Mouse (Mus musculus) embryonic facial prominence, embryonic 11.5 days (tissue): Measurements from ENCODE around the gene Bag6. TPM values are rescaled to one million over a fixed set of nuclear protein-coding genes. Genes with fewer than 3 reads are reported as not detected.

Experiments used
- microRNA-seq: library from miRNA; unstranded; fragments of <30 nt; microRNA quantifications from one replicate; pipeline ENCODE4, GENCODE M21; 2016; ENCODE audit warnings: borderline number of aligned reads
- polyA plus RNA-seq: library from polyadenylated mRNA; unstranded; fragments of >200 nt; fragmentation: Nextera tagmentation; extraction: Ambion mirVana; gene quantifications from 2 replicates; pipeline ENCODE4 v1.2.1, GENCODE M21; 2014

The Bag6 gene
- polyA plus RNA-seq, 1 experiment from 2014 or later: 101 TPM

Small RNA genes lying within 50 kb of the gene (microRNA-seq; reads per million reads assigned to microRNA genes)
- gene Mir6973a: not detected

Other genes starting within 250 kb of the Bag6 start
- 0.81 and 1.6 TPM in 2 replicates for gene C2, start 236.9 kb upstream of the Bag6 start, polyA plus RNA-seq
- gene Ehmt2, start 236.7 kb upstream of the Bag6 start, polyA plus RNA-seq: 59.3 and 60.6 TPM in 2 replicates
- 0.08 and 0.11 TPM in 2 replicates for gene Slc44a4, start 220.7 kb upstream of the Bag6 start, polyA plus RNA-seq
- 10.9 and 13.1 TPM in 2 replicates for gene Neu1, start 203.9 kb upstream of the Bag6 start, polyA plus RNA-seq
- gene Hspa1b, start 175.9 kb upstream of the Bag6 start, polyA plus RNA-seq: 0.21 and 0.49 TPM in 2 replicates
- not detected in 2 replicates for gene Gm20481, start 165.3 kb upstream of the Bag6 start, polyA plus RNA-seq
- gene Hspa1a, start 163.0 kb upstream of the Bag6 start, polyA plus RNA-seq: 1.7 and 1.8 TPM in 2 replicates
- 1.5 and 2.0 TPM in 2 replicates for gene Hspa1l, start 162.5 kb upstream of the Bag6 start, polyA plus RNA-seq
- gene Lsm2, start 153.3 kb upstream of the Bag6 start, polyA plus RNA-seq: 219 and 241 TPM in 2 replicates
- gene Vars, start 134.2 kb upstream of the Bag6 start, polyA plus RNA-seq: 73.9 and 85.2 TPM in 2 replicates
- gene Vwa7, start 118.6 kb upstream of the Bag6 start, polyA plus RNA-seq: 0.10 and 0.17 TPM in 2 replicates
- gene Sapcd1, start 107.2 kb upstream of the Bag6 start, polyA plus RNA-seq: 3.5 and 7.5 TPM in 2 replicates
- 3.0 and 3.2 TPM in 2 replicates for gene Msh5, start 88.4 kb upstream of the Bag6 start, polyA plus RNA-seq
- 73.9 and 84.2 TPM in 2 replicates for gene Clic1, start 85.2 kb upstream of the Bag6 start, polyA plus RNA-seq
- gene Ddah2, start 76.1 kb upstream of the Bag6 start, polyA plus RNA-seq: 543 and 586 TPM in 2 replicates
- 0.33 TPM in 1 of 2 replicates, not detected in the other for gene Ly6g6c, start 69.8 kb upstream of the Bag6 start, polyA plus RNA-seq
- 0.74 and 1.2 TPM in 2 replicates for gene Mpig6b, start 69.0 kb upstream of the Bag6 start, polyA plus RNA-seq
- gene Ly6g6e, start 58.3 kb upstream of the Bag6 start, polyA plus RNA-seq: 0.66 and 1.1 TPM in 2 replicates
- 0.92 TPM in 1 of 2 replicates, not detected in the other for gene Ly6g6d, start 57.1 kb upstream of the Bag6 start, polyA plus RNA-seq
- gene Ly6g6f, start 49.6 kb upstream of the Bag6 start, polyA plus RNA-seq: 0.36 and 0.43 TPM in 2 replicates
- gene Abhd16a, start 45.9 kb upstream of the Bag6 start, polyA plus RNA-seq: 38.5 and 39.8 TPM in 2 replicates
- not detected in 2 replicates for gene Ly6g5c, start 26.9 kb upstream of the Bag6 start, polyA plus RNA-seq
- gene Ly6g5b, start 19.8 kb upstream of the Bag6 start, polyA plus RNA-seq: 0.53 and 1.1 TPM in 2 replicates
- gene Gpank1, start 13.7 kb upstream of the Bag6 start, polyA plus RNA-seq: 24.6 and 26.4 TPM in 2 replicates
- gene Csnk2b, start 13.1 kb upstream of the Bag6 start, polyA plus RNA-seq: 273 and 294 TPM in 2 replicates
- gene D17H6S53E, start 8.8 kb upstream of the Bag6 start, polyA plus RNA-seq: 6.9 and 7.4 TPM in 2 replicates
- gene Apom, start 3.1 kb upstream of the Bag6 start, polyA plus RNA-seq: 0.49 and 0.64 TPM in 2 replicates
- gene Prrc2a, start 29.7 kb downstream of the Bag6 start, polyA plus RNA-seq: 131 and 144 TPM in 2 replicates
- 6.1 and 7.9 TPM in 2 replicates for gene Aif1, start 40.9 kb downstream of the Bag6 start, polyA plus RNA-seq
- gene Lst1, start 53.3 kb downstream of the Bag6 start, polyA plus RNA-seq: 3.8 and 6.1 TPM in 2 replicates
- 0.32 and 0.48 TPM in 2 replicates for gene Ltb, start 59.3 kb downstream of the Bag6 start, polyA plus RNA-seq
- not detected in 2 replicates for gene Tnf, start 66.8 kb downstream of the Bag6 start, polyA plus RNA-seq
- not detected in 2 replicates for gene Lta, start 70.2 kb downstream of the Bag6 start, polyA plus RNA-seq
- not detected in 2 replicates for gene Gm16181, start 85.7 kb downstream of the Bag6 start, polyA plus RNA-seq
- 6.2 and 7.9 TPM in 2 replicates for gene Atp6v1g2, start 98.5 kb downstream of the Bag6 start, polyA plus RNA-seq
- gene Nfkbil1, start 100.6 kb downstream of the Bag6 start, polyA plus RNA-seq: 3.1 and 4.0 TPM in 2 replicates
- gene Ddx39b, start 106.6 kb downstream of the Bag6 start, polyA plus RNA-seq: 664 and 669 TPM in 2 replicates
- gene H2-D1, start 127.6 kb downstream of the Bag6 start, polyA plus RNA-seq: 18.8 and 24.0 TPM in 2 replicates
- gene H2-Q1, start 185.2 kb downstream of the Bag6 start, polyA plus RNA-seq: 0.08 TPM in 1 of 2 replicates, not detected in the other
- gene H2-Q2, start 207.1 kb downstream of the Bag6 start, polyA plus RNA-seq: 0.69 and 0.86 TPM in 2 replicates
- gene H2-Q4, start 244.4 kb downstream of the Bag6 start, polyA plus RNA-seq: 1.0 and 1.1 TPM in 2 replicates